Mouse (Mus musculus): ENCODE results near the gene Map2k5.

The Map2k5 gene

DNA sequence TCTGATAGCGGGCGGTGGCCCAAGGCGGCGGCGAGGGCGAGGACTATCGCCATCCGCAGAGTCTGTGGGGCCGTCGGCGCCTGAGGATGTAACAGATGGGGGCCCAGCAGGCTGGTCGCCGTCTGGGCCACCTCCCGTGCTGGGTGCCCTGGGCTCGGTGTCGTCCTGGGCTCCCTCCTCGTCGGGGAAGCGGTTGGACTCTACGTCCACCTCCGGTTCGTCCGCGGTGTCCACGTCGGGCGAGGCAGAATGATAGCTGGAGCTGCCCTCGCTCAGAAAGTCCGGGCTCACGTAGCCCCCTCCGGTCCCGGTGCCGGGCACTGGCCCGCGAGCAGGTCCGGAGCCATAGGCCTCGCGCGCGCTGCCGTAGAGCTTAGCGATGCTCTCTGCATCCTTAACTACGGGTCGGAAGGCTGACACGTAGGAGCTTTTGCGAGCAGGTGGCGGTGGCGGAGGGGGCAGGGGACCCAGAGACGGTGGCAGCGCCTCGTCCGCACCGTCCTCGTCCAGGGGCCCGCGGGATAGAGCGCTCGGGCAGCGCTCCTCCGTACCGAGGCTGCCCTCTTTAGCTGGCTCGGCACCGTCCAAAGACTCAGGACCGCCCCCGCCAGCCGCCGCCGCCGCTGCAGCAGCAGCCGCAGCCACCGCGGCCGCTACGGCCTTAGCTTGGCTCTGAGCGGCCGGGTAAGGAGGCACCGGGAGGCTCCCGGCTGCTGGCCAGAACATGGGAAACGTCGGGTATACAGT, 233.0 kb downstream of the Map2k5 start:
- DNase-seq: peak in 1 of 2 experiments; percentile 19

DNA sequence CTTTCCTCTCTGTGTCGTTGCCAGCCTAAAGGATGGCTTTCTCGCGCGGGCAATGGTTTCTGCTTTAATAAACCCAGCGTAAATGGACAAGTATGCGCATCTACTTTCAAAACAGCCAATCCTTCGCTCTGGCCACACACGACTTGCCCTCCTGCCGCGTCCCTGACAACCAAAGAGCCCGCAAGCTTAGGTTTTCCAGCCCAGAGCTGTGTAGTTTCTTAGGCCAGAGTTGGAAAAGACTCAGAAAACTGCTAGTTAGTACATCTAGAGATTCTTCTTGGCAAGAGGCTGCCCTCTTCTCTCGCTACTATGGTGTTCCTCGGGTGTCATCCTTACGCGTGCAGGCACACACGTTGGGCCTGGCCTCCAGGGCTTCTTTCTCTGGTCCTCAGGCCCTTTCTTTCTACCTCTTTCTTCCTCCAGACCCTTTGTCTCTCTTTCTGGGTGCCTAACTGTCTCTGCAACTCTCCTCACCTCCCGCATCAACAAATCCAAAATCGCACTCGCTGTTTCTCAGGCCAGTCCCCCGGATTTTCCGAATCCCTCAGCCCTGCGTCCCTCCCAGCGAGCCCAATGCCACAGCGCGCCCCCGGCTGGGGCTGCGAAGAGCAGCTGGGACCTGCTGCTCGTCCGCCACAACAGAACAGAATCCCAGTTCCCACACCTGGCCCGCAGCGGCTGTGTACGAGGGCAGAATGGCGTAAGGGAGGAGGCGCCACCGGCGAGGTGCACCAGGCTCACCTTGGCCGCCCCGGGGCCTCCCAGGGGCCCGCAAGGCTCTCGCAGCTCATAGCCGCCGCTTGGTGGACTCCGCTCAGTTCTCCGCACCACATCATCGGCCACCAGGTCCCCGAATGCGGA, 233.8 kb downstream of the Map2k5 start:
- no peak for DNase-seq

DNA sequence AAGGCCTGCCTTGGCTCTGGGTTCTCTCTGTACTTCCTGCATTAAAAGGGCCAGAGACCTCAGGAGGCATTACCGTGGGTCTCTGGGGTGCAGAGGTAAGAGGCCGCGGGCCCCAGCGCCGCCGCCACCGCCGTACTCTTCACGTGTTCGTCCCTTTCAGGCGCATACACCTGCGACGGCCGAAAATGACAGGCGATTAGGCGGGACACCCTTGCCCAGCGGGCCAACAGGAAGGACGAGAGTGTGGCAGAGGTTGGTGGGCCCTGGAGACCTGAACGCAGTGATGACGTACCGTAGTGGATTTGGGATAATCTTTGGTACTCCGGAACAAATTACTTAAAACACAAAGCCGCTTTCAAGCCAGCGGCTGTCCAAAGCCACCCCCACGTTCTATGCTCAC, 234.5 kb downstream of the Map2k5 start:
- DNase-seq: no peak

DNA sequence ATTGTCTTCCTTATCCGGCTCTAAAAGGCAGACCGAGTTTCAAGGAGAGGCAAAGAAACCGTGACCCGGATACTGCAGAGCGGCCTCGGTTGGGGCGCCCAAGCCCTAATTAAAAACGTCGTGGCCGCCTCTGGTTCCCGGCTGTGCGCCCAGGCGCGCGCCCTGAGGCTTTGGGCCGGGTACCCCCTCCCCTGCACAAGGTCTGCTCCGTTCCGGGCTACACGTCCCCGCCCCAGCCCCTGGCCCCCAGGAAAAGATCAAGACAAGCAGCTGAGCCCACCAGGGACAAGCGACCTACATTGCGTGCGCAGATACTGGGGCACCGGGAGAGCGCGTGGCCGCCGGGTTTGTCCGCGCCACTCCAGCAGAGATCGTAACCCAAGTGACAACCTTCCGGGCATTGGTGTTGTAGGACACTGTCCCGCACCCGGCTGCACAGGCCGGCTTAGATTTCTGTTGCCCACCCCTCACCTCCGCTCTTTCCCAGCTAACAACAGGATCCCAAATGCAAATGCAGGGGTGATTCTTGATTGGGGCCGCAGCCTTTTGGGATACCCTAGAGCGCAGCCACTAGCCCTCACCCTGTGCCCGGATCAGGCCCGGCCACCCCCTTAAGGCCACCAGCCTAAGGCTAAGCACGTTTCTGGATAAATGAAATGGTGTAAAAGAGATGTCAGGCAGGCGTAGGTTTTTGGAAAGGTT, 235.2 kb downstream of the Map2k5 start:
- DNase-seq: peak in 1 of 2 experiments; percentile 34

DNA sequence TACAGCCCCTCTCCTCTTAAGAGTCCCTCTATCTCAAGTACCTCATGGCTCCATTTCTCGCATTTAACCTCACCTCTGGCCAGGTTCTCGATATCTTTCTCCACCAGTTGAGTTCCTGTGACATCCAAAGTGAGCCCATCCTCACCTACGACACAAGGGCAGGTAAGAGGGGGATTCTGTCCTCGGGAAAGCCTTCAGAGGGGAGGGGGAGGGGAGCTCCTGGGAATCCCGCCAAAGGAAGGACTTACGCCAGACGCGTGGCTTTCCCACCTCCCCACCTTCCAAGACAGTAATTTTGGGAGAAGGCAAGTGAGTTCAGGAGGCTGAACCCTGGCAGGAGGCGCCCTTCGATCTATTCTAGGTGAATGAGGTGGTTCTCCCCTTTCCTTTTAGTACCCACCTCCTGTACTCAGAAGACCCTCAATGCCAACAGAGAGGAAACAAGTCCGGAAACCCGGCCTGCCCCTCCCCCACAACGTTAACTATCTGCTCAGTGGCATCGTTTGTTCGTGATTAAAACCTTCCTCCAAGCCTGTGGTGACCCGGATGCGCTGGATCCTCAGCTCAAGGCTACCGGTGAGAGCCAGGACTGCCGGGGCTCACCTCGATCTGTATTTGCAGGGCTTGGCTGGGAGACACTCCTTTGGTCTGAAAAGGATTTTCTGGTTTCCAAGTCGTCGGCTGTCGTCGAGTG, 235.9 kb downstream of the Map2k5 start:
- DNase-seq: peak; percentile 30 to 45

DNA sequence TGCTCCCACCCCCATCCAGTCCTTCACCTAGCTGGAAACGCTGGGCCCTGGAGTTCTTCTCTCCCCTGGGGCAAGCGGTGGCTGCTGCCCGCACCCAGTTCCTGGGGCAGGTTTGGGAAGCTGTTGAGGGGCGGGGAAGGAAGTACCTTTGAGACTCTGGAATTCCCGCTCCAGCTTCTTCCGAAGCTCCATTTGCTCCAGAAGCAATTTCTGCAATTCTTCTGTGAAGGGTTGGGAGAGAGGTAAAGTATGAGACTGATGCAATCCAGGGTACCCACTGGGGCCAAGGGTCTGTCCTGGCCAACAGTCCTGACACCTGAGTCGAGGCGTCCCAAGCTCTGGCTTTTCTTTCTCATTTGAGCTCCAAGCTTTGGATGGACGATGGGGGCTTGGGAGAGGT, 237.5 kb downstream of the Map2k5 start:
- DNase-seq: no peak

DNA sequence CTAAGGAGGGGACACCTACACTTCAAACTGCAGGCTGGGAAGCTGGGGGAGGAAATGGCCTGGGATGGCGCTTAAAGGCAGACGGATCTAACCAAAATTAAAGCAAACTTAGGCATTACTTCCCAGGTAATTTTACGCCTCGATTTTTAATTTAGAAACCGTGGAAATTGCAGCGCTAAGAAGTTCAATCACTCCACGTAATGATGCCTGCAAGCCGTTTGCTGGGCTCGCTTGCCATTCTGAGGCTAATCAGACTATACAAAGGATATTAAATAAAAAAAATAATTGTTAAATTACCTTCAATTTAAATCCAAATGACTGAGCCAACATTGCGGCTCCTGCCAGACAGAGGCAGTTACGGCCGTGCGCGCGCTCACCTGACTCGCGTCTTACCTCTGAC, 238.0 kb downstream of the Map2k5 start:
- DNase-seq: peak in 1 of 2 experiments; percentile 15

DNA sequence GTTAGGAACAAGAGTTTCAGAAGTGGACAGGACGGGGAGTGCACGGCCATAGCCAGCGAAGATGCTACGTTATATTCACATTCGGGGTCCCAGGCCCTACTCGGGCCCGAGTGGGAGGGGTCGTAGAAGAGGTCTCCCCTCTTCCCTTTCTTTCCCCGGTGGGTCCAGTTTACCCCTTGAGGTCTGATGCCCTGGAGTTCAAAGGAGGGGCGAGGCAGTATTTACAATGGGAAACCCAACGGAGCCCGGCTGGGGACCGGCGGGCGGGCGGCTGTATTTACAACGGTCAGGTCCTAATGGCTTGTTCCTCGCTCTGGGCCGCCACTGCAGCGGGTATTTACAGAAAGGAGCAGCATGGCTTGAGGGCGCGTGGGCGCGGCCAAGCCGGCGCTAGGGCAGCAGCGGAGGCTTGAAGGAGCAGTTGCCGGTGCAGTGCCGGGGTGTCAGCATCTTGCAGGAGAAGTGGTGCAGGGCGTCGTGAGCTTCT, 239.2 kb downstream of the Map2k5 start:
- peak; percentile 46 to 51 for DNase-seq

DNA sequence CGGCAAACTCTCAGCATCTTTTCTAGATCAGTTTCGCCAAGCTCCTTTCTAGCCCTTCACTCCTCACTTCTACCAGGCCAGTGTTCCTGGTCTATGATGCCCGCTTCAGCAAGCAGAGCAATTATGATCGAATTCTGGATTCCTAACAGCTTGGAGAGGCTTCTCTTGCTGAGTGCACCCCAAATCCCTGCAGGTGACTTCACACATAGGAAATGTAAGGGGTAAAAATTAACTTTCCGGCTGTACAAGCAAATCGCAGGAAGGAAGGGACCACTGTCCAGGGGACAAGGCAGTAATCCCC, 240.1 kb downstream of the Map2k5 start:
- DNase-seq: no peak

DNA sequence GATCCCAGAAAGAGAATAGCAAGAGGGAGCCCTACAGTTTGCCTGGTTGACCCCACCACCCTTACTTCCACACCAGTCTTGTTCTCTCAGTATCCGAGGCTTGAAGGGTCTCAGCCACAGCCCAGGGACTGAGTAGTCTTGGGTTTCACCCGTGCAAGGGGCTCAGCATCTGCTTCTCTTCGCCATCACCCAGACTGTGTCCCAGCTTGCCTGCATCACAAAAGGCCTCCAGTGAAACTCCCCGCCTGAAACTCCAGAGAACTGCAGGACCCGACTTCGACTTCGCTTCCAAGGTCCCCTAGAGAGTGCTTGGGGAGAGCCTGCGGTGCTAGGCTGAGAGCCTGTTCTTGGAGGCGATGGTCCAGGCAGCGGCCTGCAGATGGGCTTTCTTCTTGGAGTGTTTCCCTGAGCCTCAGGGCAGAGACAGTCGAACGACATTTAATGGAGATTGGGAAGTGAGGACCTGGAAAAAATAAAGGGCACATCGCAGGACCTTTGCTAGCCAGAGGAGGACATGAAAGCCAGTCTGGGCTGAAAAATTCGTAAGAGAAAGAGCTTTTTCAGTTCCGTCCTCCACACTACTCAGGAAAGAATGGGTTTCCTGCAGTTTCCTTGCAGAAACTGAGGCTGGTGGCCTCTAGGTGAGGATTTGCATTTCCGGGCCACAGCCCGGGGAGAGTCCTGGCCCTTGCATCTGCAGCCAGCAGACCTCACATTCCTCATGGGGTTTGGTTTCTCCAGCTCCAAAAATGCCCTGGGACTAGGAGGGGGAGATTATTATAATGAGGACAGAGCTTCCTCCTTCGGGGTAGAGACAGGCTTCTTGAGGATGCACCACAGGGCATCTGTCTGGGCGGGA, 240.7 kb downstream of the Map2k5 start:
- DNase-seq: peak in 1 of 2 experiments; percentile 15

DNA sequence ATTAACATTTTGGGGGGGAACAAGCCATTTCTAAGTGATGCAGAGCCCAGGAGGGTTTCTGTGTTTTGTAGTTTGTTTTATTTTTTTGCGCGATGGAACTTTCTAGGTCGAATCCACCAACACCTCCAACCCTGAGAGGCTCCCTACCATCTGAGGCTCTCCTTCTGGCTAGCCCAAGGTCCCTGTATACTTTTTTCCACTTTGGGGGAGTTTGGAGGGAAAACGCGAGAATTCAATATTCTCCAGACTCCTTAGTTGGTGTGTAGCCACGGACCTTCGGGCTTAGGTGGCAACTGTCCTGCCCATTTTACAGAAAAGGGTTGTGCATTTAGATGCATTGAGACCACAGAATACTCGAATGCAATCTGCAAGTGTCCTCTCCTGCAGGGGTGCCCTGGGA, 241.5 kb downstream of the Map2k5 start:
- peak in 1 of 2 experiments; percentile 14 for DNase-seq

DNA sequence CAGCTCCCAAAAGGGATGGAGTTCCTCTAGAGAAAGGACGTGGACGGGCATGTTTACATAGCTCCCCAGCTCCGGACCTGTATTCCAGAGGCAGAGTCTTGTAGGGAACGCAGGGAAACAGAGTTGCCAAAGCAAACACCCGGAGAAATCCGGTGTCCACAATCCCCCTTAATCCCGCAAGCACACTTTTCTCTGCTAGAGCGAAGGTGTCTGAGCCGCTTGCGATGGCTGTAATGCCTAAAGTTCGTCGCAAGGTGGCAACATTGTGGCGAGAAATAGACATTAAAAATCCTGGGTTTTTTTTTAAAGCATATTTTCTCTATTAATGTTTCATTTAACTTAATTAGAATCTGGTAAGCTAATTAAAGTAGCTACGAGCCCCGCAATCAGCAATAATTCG, 241.9 kb downstream of the Map2k5 start:
- DNase-seq: peak; percentile 80 to 81

DNA sequence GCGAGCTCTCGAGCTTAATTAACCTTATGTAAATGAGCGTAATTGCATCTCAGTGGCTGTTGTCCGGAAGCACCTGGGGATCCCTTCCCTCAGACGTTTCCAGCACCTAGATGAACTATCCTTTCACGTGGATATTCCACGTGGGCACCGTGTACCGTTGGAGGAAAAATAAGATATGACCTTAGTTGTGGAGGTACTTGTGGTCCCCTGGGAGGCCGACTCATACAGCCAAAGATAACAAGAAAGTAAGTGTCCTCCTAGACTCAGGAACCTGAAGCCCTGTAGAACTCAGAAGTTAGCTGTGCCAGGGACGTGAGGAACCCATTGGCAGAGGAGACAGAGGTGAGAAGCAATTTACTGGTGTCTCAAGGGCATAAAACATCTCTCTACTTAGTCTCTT, 242.3 kb downstream of the Map2k5 start:
- DNase-seq: peak in 1 of 2 experiments; percentile 27

DNA sequence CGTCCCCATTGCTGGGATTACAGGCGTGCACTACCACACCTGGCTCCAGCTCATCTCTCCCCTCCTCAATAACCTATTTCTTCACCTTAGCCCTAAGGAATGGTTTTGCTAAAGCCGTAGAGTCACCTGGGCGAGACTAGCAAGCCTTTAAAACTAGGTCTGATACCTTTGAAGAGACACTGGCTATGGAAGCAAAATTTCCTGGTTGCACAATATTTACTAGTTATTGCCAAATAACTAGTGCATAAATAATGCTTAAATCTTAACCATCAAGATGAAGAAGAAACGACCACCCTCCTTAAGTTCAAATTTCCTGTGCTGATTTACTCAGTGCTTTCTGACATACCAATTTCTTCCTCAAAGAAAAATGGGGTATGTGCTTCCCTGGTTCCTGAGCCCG, 244.0 kb downstream of the Map2k5 start:
- DNase-seq: peak in 1 of 2 experiments; percentile 24

DNA sequence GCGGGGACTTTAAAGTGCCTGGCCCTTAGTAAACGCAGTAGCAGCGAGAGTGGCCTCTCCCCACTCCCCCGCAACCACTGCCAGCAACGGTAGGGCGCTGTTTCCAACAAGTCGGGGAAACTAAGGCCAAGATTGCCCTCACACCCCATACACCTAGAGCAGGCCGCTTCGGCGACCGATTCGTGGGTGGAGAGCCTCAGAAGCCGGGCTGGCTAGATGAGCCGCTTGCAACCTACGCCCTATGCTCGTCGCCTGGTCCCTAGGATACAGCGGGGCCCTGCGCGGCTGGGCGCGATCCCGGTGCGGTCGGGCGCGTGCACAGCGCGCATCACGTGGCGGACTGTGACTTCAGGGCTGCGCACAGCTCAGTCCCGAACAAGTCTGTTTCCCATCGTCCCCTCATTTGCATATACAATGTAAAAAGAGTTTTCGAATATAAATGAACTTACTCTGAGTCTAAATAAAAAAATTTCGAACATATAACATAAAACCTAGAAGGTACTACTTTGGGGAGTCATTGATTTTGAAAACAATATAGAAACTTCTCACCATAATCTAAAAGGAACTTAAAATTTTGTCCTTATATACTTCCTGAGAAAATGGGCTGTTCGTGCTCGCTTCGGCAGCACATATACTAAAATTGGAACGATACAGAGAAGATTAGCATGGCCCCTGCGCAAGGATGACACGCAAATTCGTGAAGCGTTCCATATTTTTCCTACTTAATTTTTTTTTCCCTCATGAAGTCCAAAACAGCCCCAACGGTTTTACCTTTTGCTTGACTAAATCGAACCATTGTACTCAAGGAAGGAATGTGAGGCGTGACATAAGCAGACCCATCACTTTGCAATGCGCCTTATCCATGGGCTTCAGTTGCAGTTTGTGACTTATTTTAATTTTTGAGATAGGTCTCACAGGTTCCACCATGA, 244.8 kb downstream of the Map2k5 start:
- peak; percentile 93 to 97 for DNase-seq

DNA sequence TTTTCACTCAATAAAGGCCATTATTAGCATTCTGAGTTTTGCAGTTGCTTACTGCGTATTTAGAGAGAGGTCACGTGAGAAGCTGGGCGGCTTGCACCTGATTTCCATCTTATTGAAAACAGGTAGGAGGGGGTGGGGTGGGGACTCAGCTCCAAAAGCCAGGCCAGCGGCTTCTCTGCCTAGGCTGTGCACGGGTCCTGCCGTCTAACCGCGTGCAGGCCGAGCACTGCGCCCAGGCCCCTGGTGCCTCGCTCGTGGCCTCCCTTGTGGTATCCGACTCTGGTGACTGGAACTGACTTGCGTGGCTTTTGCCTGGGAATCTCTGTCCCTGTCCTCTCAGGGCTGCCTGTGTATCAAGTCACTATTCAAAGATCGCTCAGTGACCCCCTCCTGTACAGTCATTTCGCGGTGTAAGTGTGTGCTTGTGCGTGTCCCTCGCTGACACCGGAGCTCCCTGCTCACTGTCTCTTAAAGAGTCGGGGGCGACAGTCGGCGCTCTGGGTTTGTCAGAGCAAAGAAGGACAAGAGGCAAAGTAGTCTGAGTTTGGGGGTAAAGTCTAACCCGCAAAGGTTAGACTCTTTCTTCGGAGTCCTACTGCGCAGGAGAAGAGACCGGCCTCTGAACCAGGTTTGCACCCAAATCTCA, 245.6 kb downstream of the Map2k5 start:
- peak; percentile 66 to 72 for DNase-seq

DNA sequence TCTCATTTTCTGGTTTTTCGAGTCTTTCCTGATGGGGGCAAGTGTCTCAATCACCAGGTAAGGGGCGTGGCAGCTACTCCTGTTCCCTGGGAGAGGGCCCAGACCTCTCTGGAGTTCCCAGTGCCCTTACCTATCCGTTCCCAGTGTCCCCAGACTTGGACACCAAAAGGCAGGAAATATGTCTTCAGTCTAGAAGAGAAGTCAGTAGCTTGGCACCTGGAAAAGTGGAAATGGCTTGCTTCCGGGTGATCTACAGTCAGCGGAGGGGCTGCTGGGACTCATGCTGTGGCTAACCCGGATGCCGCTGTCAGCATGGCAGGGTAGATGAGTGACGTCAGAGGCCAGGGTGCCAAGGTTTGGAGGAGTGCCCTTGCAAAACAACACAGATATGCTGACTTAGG, 248.1 kb downstream of the Map2k5 start:
- no peak for DNase-seq

DNA sequence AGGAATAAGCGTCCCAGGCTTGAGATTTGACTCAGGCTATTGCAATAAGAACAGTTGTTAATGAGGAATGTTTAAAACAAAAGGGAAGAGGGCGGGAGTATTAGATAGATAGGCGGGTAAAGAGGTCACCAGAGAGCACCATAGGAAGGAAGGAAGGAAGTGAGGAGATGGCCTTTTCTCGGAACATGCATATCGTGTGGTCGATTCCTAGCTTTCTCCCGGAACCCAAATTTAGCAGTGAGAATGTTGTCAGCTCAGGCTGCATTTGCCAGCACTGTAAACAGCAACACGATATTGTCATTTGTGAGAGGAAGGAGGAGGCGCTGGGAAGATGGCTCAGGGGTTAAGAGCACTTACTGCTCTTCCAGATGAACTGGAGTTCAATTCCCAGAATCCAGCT, 253.2 kb downstream of the Map2k5 start:
- DNase-seq: no peak

DNA sequence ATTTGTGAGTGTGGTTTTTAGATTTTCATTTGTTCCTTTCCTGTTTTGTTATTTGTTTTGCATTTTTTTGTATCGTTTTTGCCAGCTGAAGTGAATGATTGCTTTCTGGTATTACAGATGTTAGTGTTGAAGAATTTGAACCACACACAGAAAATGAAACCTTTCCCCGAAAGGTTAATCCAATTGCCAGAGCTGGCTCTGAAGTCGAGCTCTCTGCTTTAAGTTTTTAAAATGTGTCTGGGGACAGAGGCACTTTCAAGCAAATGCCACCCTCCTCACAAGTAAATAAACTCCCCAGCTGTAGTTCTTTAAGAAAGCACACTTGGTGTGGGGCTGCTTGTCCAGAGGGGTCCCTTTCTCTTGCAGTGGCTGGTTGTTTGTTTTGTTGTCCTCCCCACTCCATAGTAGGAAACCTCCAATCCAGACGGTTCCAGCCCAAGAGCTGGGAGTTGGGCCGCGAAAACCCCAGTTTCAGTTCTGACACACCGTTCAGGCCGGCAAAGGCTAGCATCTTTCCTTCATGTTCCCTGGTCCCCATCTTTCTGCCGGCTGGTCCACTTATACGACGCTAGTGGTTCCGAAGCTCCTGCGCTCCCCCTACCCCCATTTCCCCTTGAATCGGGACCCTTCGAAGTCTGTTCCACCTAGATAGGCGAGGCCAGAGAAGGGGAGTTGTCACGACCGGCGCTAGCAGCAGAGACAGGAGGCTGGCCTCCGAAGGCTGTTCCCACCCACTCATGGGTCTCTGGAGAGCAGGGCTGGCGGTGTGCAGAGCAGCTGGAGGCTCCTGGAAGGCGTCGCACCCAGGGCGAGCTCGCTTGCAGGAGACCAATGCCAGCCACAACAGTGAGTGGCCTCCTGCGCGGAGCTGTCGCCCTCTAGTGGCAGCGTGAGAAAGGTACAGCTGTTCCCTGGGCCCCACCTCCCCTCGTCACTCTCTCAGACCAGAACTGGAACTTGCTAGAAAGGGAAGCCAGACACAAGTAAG, 254.0 kb downstream of the Map2k5 start:
- peak; percentile 93 for DNase-seq
